Mouse (Mus musculus) intestine, embryonic 15.5 days (tissue): ENCODE measurements around the gene Stoml3. TPM values are rescaled to one million over a fixed set of nuclear protein-coding genes. Genes with fewer than 3 reads are reported as not detected.

Source experiments
- ATAC-seq: fragments of 200-750 bp; cut with Nextera tagmentation; 2 replicates; pipeline ENCODE4 v1.8.0; 2017; ENCODE audit warnings: moderate TSS enrichment, moderate library complexity
- H3K27ac ChIP-seq: fragments of 300-500 bp; sonication (generic); 2 replicates; pipeline ENCODE4 v1.5.1; 2015; ENCODE audit warnings: mild to moderate bottlenecking, inconsistent platforms
- H3K27me3 ChIP-seq: fragments of 300-500 bp; sonication (generic); replicated peaks from 2 replicates; pipeline ENCODE4 v1.6.1; 2015; ENCODE audit warnings: inconsistent platforms
- H3K36me3 ChIP-seq: fragments of 300-500 bp; sonication (generic); 2 replicates; pipeline ENCODE4 v1.6.1; 2015; ENCODE audit warnings: inconsistent platforms
- H3K4me1 ChIP-seq: fragments of 300-500 bp; sonication (generic); replicated peaks from 2 replicates; pipeline ENCODE4 v1.6.1; 2015; ENCODE audit warnings: inconsistent platforms
- H3K4me2 ChIP-seq: fragments of 300-500 bp; sonication (generic); replicated peaks from 2 replicates; pipeline ENCODE4 v1.6.1; 2015; ENCODE audit warnings: mild to moderate bottlenecking, inconsistent platforms
- H3K4me3 ChIP-seq: fragments of 300-500 bp; sonication (generic); replicated peaks from 2 replicates; pipeline ENCODE4 v1.5.1; 2015; ENCODE audit warnings: inconsistent platforms
- H3K9ac ChIP-seq: fragments of 300-500 bp; sonication (generic); 2 replicates; pipeline ENCODE4 v1.6.1; 2015; ENCODE audit warnings: inconsistent platforms
- H3K9me3 ChIP-seq: fragments of 300-500 bp; sonication (generic); 2 replicates; pipeline ENCODE4 v1.6.1; 2016; ENCODE audit warnings: inconsistent platforms
- WGBS: fragments of 180-500 bp; shearing (Covaris S2); methylation state at CpG from one replicate; pipeline ENCODE4 v1.1.7; 2015; 5-methylcytosine and 5-hydroxymethylcytosine counted together
- polyA plus RNA-seq: library from polyadenylated mRNA; unstranded; fragments of >200 nt; fragmentation: Nextera tagmentation; extraction: Ambion mirVana; gene quantifications from 2 replicates; pipeline ENCODE4 v1.2.1, GENCODE M21; 2015

The Stoml3 gene
- polyA plus RNA-seq, 1 experiment from 2014 or later, result 0.15 TPM

GRCm38 (mm10) chr3:53483414-53484059 lies 4.9 kb upstream of the Stoml3 start:
- no peaks in the 10 kb centered on the region for H3K27me3 ChIP-seq
- peaks cover 22% of the 10 kb centered on the region for H3K36me3 ChIP-seq
- no peaks in the 10 kb centered on the region for H3K9me3 ChIP-seq
- 0 out of 2 replicates have a peak, but pooled peaks cover 4% of the 10 kb centered on the region for H3K4me1 ChIP-seq
- no peak for ATAC-seq
- WGBS, result 89% methylated on average over 8 of the region's 8 CpGs
- H3K4me3 ChIP-seq, result no peak overlapping the region
- H3K4me2 ChIP-seq, result no peak overlapping the region
- H3K9ac ChIP-seq, result no peak overlapping the region
- no peak overlapping the region for H3K27ac ChIP-seq

- Histone ChIP-seq H3K9ac (no peak overlapping the region), H3K36me3 (peaks cover 11% of the 10 kb centered on the region), H3K9me3 (no peaks in the 10 kb centered on the region), H3K4me2 (no peak overlapping the region), H3K27me3 (no peaks in the 10 kb centered on the region), H3K4me3 (no peak overlapping the region), H3K27ac (no peak overlapping the region), H3K4me1 (0 out of 2 replicates have a peak, but pooled peaks cover 4% of the 10 kb centered on the region)
- no peak for ATAC-seq
- 75% methylated on average over 10 of the region's 10 CpGs for WGBS
These were observed 1.9 kb upstream of the Stoml3 start for GRCm38 (mm10) chr3:53486561-53486960.

GRCm38 (mm10) chr3:53486996-53487576 lies 1.4 kb upstream of the Stoml3 start:
- no peak for ATAC-seq

GRCm38 (mm10) chr3:53498351-53498905 lies 10.0 kb downstream of the Stoml3 start:
- ATAC-seq, result 0 out of 2 replicates have a peak, but pooled peaks have one; percentile 23
- Histone ChIP-seq H3K27ac (no peak overlapping the region), H3K4me2 (no peak overlapping the region), H3K36me3 (no peaks in the 10 kb centered on the region), H3K27me3 (no peaks in the 10 kb centered on the region), H3K9me3 (no peaks in the 10 kb centered on the region), H3K4me3 (no peak overlapping the region), H3K9ac (no peak overlapping the region), H3K4me1 (no peaks in the 10 kb centered on the region)
- WGBS, result 61% methylated on average over 6 of the region's 6 CpGs

More at GRCm38 (mm10) chr3:53486996-53487576, 1.4 kb upstream of the Stoml3 start:
- no peak overlapping the region for H3K27ac ChIP-seq
- no peak overlapping the region for H3K4me2 ChIP-seq
- H3K9me3 ChIP-seq, result no peaks in the 10 kb centered on the region
- peaks cover 7% of the 10 kb centered on the region; the same call in 1 of the 2 replicates for H3K36me3 ChIP-seq
- no peak overlapping the region for H3K4me3 ChIP-seq
- WGBS, result 59% methylated on average over 9 of the region's 9 CpGs
- 0 out of 2 replicates have a peak, but pooled peaks cover 4% of the 10 kb centered on the region for H3K4me1 ChIP-seq
- H3K27me3 ChIP-seq, result no peaks in the 10 kb centered on the region
- H3K9ac ChIP-seq, result no peak overlapping the region

GRCm38 (mm10) chr3:53502428-53502827 lies 14.0 kb downstream of the Stoml3 start:
- ATAC-seq, result no peak
- 63% methylated on average over 6 of the region's 6 CpGs for WGBS
- Histone ChIP-seq H3K4me1 (no peaks in the 10 kb centered on the region), H3K4me2 (no peak overlapping the region), H3K27me3 (no peaks in the 10 kb centered on the region), H3K9me3 (no peaks in the 10 kb centered on the region), H3K4me3 (no peak overlapping the region), H3K9ac (no peak overlapping the region), H3K36me3 (no peaks in the 10 kb centered on the region), H3K27ac (no peak overlapping the region)

GRCm38 (mm10) chr3:53513096-53513495 lies 24.6 kb downstream of the Stoml3 start:
- 23% methylated on average over 5 of the region's 5 CpGs for WGBS
- Histone ChIP-seq H3K27ac (no peak overlapping the region), H3K4me2 (no peak overlapping the region), H3K9me3 (no peaks in the 10 kb centered on the region), H3K4me3 (no peak overlapping the region), H3K9ac (no peak overlapping the region), H3K27me3 (no peaks in the 10 kb centered on the region), H3K4me1 (no peaks in the 10 kb centered on the region), H3K36me3 (no peaks in the 10 kb centered on the region)
- no peak for ATAC-seq

GRCm38 (mm10) chr3:53514221-53515065 lies 26.0 kb downstream of the Stoml3 start:
- ATAC-seq, result no peak
- no peak overlapping the region for H3K4me2 ChIP-seq
- H3K27me3 ChIP-seq, result no peaks in the 10 kb centered on the region
- no peak overlapping the region for H3K4me3 ChIP-seq
- H3K36me3 ChIP-seq, result no peaks in the 10 kb centered on the region
- WGBS, result 88% methylated on average over 4 of the region's 4 CpGs
- no peak overlapping the region for H3K9ac ChIP-seq
- H3K4me1 ChIP-seq, result no peaks in the 10 kb centered on the region
- H3K9me3 ChIP-seq, result no peaks in the 10 kb centered on the region
- no peak overlapping the region for H3K27ac ChIP-seq

- Histone ChIP-seq H3K4me1 (no peaks in the 10 kb centered on the region), H3K9me3 (no peaks in the 10 kb centered on the region), H3K4me3 (no peak overlapping the region), H3K27ac (no peak overlapping the region), H3K36me3 (no peaks in the 10 kb centered on the region), H3K27me3 (no peaks in the 10 kb centered on the region), H3K4me2 (no peak overlapping the region), H3K9ac (no peak overlapping the region)
- ATAC-seq, result no peak
- 91% methylated on average over 10 of the region's 10 CpGs for WGBS
These were observed 34.3 kb downstream of the Stoml3 start for GRCm38 (mm10) chr3:53522794-53523193.

GRCm38 (mm10) chr3:53525737-53526136 lies 37.3 kb downstream of the Stoml3 start:
- ATAC-seq, result peak; percentile 72
- Histone ChIP-seq H3K4me3 (peak overlapping the region; percentile 23), H3K4me2 (peak overlapping the region; percentile 56), H3K27me3 (no peaks in the 10 kb centered on the region), H3K9me3 (no peaks in the 10 kb centered on the region), H3K27ac (no peak overlapping the region), H3K9ac (no peak overlapping the region), H3K4me1 (no peaks in the 10 kb centered on the region), H3K36me3 (no peaks in the 10 kb centered on the region)
- WGBS, result 11% methylated on average over 21 of the region's 21 CpGs

GRCm38 (mm10) chr3:53530305-53530704 lies 41.9 kb downstream of the Stoml3 start:
- H3K4me3 ChIP-seq, result no peak overlapping the region
- H3K9ac ChIP-seq, result no peak overlapping the region
- H3K36me3 ChIP-seq, result no peaks in the 10 kb centered on the region
- H3K27me3 ChIP-seq, result no peaks in the 10 kb centered on the region
- no peaks in the 10 kb centered on the region for H3K9me3 ChIP-seq
- H3K27ac ChIP-seq, result no peak overlapping the region
- no peak overlapping the region for H3K4me2 ChIP-seq
- H3K4me1 ChIP-seq, result no peaks in the 10 kb centered on the region
- peak; percentile 17; the same call in 1 of the 2 replicates for ATAC-seq
- 77% methylated on average over 6 of the region's 6 CpGs for WGBS

- no peaks in the 10 kb centered on the region for H3K9me3 ChIP-seq
- H3K4me1 ChIP-seq, result no peaks in the 10 kb centered on the region
- H3K36me3 ChIP-seq, result 0 out of 2 replicates have a peak, but pooled peaks cover 3% of the 10 kb centered on the region
- no peak overlapping the region for H3K9ac ChIP-seq
- 91% methylated on average over 6 of the region's 6 CpGs for WGBS
- no peak overlapping the region for H3K4me3 ChIP-seq
- H3K27ac ChIP-seq, result no peak overlapping the region
- ATAC-seq, result no peak
- H3K27me3 ChIP-seq, result no peaks in the 10 kb centered on the region
- H3K4me2 ChIP-seq, result no peak overlapping the region
These were observed 43.6 kb downstream of the Stoml3 start for GRCm38 (mm10) chr3:53532091-53532490.

- Histone ChIP-seq H3K27ac (no peak overlapping the region), H3K36me3 (no peaks in the 10 kb centered on the region), H3K4me2 (no peak overlapping the region), H3K9me3 (no peaks in the 10 kb centered on the region), H3K9ac (no peak overlapping the region), H3K27me3 (no peaks in the 10 kb centered on the region), H3K4me3 (no peak overlapping the region), H3K4me1 (0 out of 2 replicates have a peak, but pooled peaks cover 11% of the 10 kb centered on the region)
- WGBS, result 55% methylated on average over 7 of the region's 7 CpGs
- no peak for ATAC-seq
These were observed 64.2 kb downstream of the Stoml3 start for GRCm38 (mm10) chr3:53552691-53553090.
